Mouse (Mus musculus): ENCODE data around the gene Ddx3y. TPM values are rescaled to one million over a fixed set of nuclear protein-coding genes. Genes with fewer than 3 reads are reported as not detected.

Ddx3y gene
- polyA plus RNA-seq, 1 experiment from 2014 or later, result 21.7 TPM

Other genes starting within 250 kb of the Ddx3y start
- 12.1 and 15.4 TPM in 2 replicates for gene Uty, start 40.9 kb downstream of the Ddx3y start, polyA plus RNA-seq (2014; fragmentation: Nextera tagmentation; extraction: Ambion mirVana)
- gene Usp9y, start 173.2 kb upstream of the Ddx3y start, polyA plus RNA-seq (2014; fragmentation: Nextera tagmentation; extraction: Ambion mirVana), result not detected in 2 replicates